Mouse (Mus musculus) hindbrain, embryonic 11.5 days (tissue): ENCODE measurements around the gene Mmd. TPM values are rescaled to one million over a fixed set of nuclear protein-coding genes. Genes with fewer than 3 reads are reported as not detected.
A peak's percentile ranks its signal among the peaks of the same experiment; 100 is the strongest.
"Not testable (repeated sequence)": the region's sequence is repeated elsewhere in the genome, so short reads cannot be mapped to it uniquely, and the experiment has no call there.

Source experiments
- ATAC-seq: fragments of 200-750 bp; cut with Nextera tagmentation; 2 replicates; pipeline ENCODE4 v1.8.0; 2017; ENCODE audit warnings: mild to moderate bottlenecking, moderate TSS enrichment, moderate library complexity; ENCODE audit not compliant: low FRiP score
- DNase-seq: peaks from one replicate; pipeline ENCODE4 v3.0.0-alpha.2; 2015; ENCODE audit warnings: low spot score
- H3K27ac ChIP-seq: fragments of 300-500 bp; sonication (generic); 2 replicates; pipeline ENCODE4 v1.5.1; 2014; ENCODE audit warnings: mild to moderate bottlenecking, low read depth, low read length
- H3K27me3 ChIP-seq: fragments of 300-500 bp; sonication (generic); 2 replicates; pipeline ENCODE4 v1.6.1; 2014; ENCODE audit warnings: mild to moderate bottlenecking, low read length, moderate library complexity, mixed read lengths; ENCODE audit not compliant: control insufficient read depth, insufficient read depth
- H3K36me3 ChIP-seq: fragments of 300-500 bp; sonication (generic); 2 replicates; pipeline ENCODE4 v1.6.1; 2014; ENCODE audit warnings: mild to moderate bottlenecking, low read length, moderate library complexity, mixed read lengths; ENCODE audit not compliant: control insufficient read depth, insufficient read depth
- H3K4me1 ChIP-seq: fragments of 300-500 bp; sonication (generic); replicated peaks from 2 replicates; pipeline ENCODE4 v1.6.1; 2014; ENCODE audit warnings: low read length, mixed read lengths; ENCODE audit not compliant: control insufficient read depth, insufficient read depth
- H3K4me2 ChIP-seq: fragments of 300-500 bp; sonication (generic); replicated peaks from 2 replicates; pipeline ENCODE4 v1.6.1; 2014; ENCODE audit warnings: mild to moderate bottlenecking, low read depth, low read length
- H3K4me3 ChIP-seq: fragments of 300-500 bp; sonication (generic); 2 replicates; pipeline ENCODE4 v1.5.1; 2014; ENCODE audit warnings: low read depth, low read length
- H3K9ac ChIP-seq: fragments of 300-500 bp; sonication (generic); 2 replicates; pipeline ENCODE4 v1.6.1; 2014; ENCODE audit warnings: low read depth, low read length
- H3K9me3 ChIP-seq: fragments of 300-500 bp; sonication (generic); 2 replicates; pipeline ENCODE4 v1.6.1; 2016; ENCODE audit warnings: low read length; ENCODE audit not compliant: control insufficient read depth
- WGBS: fragments of 180-500 bp; shearing (Covaris S2); extraction: QIAGEN DNeasy Blood & Tissue Kit; methylation state at CpG from one replicate; pipeline ENCODE4 v1.1.7; 2014; 5-methylcytosine and 5-hydroxymethylcytosine counted together
- polyA plus RNA-seq: library from polyadenylated mRNA; unstranded; fragments of >200 nt; fragmentation: Nextera tagmentation; extraction: Ambion mirVana; gene quantifications from 2 replicates; pipeline ENCODE4 v1.2.1, GENCODE M21; 2014

The Mmd gene
- polyA plus RNA-seq, 1 experiment from 2014 or later, result 47.7 TPM

GRCm38 (mm10) chr11:90269398-90270123, 20.3 kb downstream of the Mmd start:
- Histone ChIP-seq H3K27ac (no peak overlapping the region), H3K9me3 (no peaks in the 10 kb centered on the region), H3K9ac (no peak overlapping the region), H3K36me3 (no peaks in the 10 kb centered on the region; the same call in 1 of the 2 replicates), H3K4me2 (no peak overlapping the region), H3K4me3 (no peak overlapping the region), H3K27me3 (no peaks in the 10 kb centered on the region), H3K4me1 (no peaks in the 10 kb centered on the region)
- DNase-seq (peak; percentile 8), ATAC-seq (0 out of 2 replicates have a peak, but pooled peaks have one; percentile 33)
- WGBS, result 52% methylated on average over 18 of the region's 18 CpGs

DNA sequence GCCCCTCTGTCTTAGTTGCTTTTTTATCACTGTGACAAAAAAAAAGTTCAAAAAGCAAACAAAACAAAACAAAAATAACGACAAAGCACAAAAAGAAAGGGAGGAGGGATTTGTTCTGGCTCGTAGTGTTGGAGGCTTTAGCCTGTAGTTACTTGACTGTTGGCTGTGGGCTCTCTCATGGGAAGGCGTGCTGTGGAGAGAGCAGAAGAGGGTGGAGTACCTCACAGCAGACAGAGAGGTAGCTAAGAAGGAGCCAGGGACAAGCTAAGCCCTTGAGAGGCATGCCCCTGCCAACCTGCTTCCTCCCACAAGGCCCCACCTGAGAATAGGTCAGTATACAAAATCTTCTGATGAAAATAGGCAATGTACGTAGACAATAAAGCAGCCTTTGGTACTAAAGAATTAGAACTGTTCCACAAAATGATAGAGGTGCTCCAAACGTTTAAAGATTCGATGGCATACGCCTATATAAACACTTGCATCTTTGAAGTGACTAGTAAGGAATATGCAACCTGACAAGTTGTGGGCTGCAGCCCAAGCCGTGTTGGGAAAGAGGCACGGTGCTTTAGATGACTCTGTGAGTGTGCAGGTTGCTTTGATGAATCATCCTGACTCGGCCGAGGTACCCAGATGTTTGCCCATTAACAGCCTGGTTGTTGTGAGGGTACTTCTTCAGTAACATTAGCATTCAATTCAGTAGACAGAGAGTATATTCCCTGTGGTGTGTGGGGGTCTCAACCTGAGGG, 21.0 kb downstream of the Mmd start:
- Histone ChIP-seq H3K27me3 (no peaks in the 10 kb centered on the region), H3K4me1 (no peaks in the 10 kb centered on the region), H3K4me3 (no peak overlapping the region), H3K27ac (no peak overlapping the region), H3K9ac (no peak overlapping the region), H3K4me2 (no peak overlapping the region), H3K36me3 (no peaks in the 10 kb centered on the region; the same call in 1 of the 2 replicates), H3K9me3 (no peaks in the 10 kb centered on the region)
- ATAC-seq (no peak), DNase-seq (no peak)
- 90% methylated on average over 11 of the region's 11 CpGs for WGBS

GRCm38 (mm10) chr11:90274187-90274586, 24.9 kb downstream of the Mmd start:
- H3K4me3 ChIP-seq, result no peak overlapping the region
- no peak overlapping the region for H3K9ac ChIP-seq
- 65% methylated on average over 1 of the region's 1 CpGs for WGBS
- no peaks in the 10 kb centered on the region for H3K27me3 ChIP-seq
- no peak for DNase-seq
- H3K4me2 ChIP-seq, result no peak overlapping the region
- H3K27ac ChIP-seq, result no peak overlapping the region
- ATAC-seq, result no peak
- H3K4me1 ChIP-seq, result no peaks in the 10 kb centered on the region
- H3K9me3 ChIP-seq, result no peaks in the 10 kb centered on the region
- H3K36me3 ChIP-seq, result no peaks in the 10 kb centered on the region; the same call in 1 of the 2 replicates

GRCm38 (mm10) chr11:90275663-90276062, 26.4 kb downstream of the Mmd start:
- WGBS, result 82% methylated on average over 7 of the region's 7 CpGs
- no peaks in the 10 kb centered on the region for H3K27me3 ChIP-seq
- no peaks in the 10 kb centered on the region for H3K9me3 ChIP-seq
- H3K4me1 ChIP-seq, result no peaks in the 10 kb centered on the region
- no peak overlapping the region for H3K27ac ChIP-seq
- H3K9ac ChIP-seq, result no peak overlapping the region
- no peaks in the 10 kb centered on the region; the same call in 1 of the 2 replicates for H3K36me3 ChIP-seq
- ATAC-seq (no peak), DNase-seq (no peak)
- no peak overlapping the region for H3K4me2 ChIP-seq
- no peak overlapping the region for H3K4me3 ChIP-seq

- H3K9ac ChIP-seq, result no peak overlapping the region
- H3K4me3 ChIP-seq, result no peak overlapping the region
- 92% methylated on average over 8 of the region's 8 CpGs for WGBS
- H3K9me3 ChIP-seq, result no peaks in the 10 kb centered on the region
- ATAC-seq, result no peak
- no peak overlapping the region for H3K27ac ChIP-seq
- H3K36me3 ChIP-seq, result no peaks in the 10 kb centered on the region; the same call in 1 of the 2 replicates
- H3K4me2 ChIP-seq, result no peak overlapping the region
- no peak for DNase-seq
- no peaks in the 10 kb centered on the region for H3K27me3 ChIP-seq
- no peaks in the 10 kb centered on the region for H3K4me1 ChIP-seq
Measured at GRCm38 (mm10) chr11:90276150-90276549, 26.9 kb downstream of the Mmd start.

- Histone ChIP-seq H3K27ac (no peak overlapping the region), H3K4me2 (no peak overlapping the region), H3K27me3 (no peaks in the 10 kb centered on the region), H3K9ac (no peak overlapping the region), H3K4me1 (no peaks in the 10 kb centered on the region), H3K4me3 (no peak overlapping the region), H3K9me3 (no peaks in the 10 kb centered on the region), H3K36me3 (no peaks in the 10 kb centered on the region; the same call in 1 of the 2 replicates)
- DNase-seq (no peak), ATAC-seq (no peak)
- 95% methylated on average over 12 of the region's 12 CpGs for WGBS
Measured at GRCm38 (mm10) chr11:90276561-90276960, 27.3 kb downstream of the Mmd start.

DNA sequence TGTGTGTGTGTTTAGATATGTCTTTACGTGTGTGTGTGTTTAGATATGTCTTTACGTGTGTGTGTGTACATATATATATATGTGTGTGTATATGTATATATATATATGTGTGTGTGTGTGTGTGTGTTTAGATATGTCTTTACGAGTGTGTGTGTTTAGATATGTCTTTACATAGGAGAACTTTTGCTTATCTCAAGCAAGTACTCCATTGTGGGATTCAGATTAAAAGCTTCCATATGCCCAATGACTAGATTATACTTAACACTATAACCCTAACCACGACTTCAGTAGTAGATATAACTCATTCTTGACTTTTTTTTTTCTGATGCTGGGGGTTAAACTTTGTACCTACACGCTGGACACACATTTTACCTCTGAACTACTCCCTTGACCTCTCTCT, 30.8 kb downstream of the Mmd start:
- ATAC-seq (no peak), DNase-seq (no peak)
- H3K36me3 ChIP-seq, result no peaks in the 10 kb centered on the region
- no peak overlapping the region for H3K4me2 ChIP-seq
- no peak overlapping the region for H3K27ac ChIP-seq
- no peaks in the 10 kb centered on the region for H3K9me3 ChIP-seq
- H3K9ac ChIP-seq, result no peak overlapping the region
- 84% methylated on average over 5 of the region's 5 CpGs for WGBS
- H3K4me3 ChIP-seq, result no peak overlapping the region
- no peaks in the 10 kb centered on the region for H3K27me3 ChIP-seq
- H3K4me1 ChIP-seq, result no peaks in the 10 kb centered on the region

- H3K4me3 ChIP-seq, H3K27ac ChIP-seq, H3K4me2 ChIP-seq, H3K36me3 ChIP-seq, DNase-seq, ATAC-seq, H3K4me1 ChIP-seq, H3K9me3 ChIP-seq, H3K27me3 ChIP-seq, H3K9ac ChIP-seq: not testable (repeated sequence)
- 86% methylated on average over 2 of the region's 2 CpGs for WGBS
Measured at GRCm38 (mm10) chr11:90281943-90282342, 32.7 kb downstream of the Mmd start.

DNA sequence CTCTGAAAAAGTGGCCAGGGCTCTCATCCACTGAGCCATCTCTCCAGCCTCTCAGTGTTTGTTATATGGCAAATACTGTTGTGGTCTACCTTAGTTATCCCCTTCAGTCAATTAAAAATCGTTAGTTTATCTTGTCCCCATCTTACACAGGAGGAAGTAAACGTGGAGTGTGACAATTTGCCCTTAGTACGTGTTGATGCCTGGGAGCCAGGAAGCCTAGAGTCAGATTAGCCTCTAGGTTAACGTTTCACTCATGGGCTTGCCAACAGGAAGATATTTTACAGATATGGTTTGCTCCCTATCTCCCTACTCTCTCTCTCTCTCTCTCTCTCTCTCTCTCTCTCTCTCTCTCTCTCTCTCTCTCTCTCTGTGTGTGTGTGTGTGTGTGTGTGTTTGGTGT, 33.9 kb downstream of the Mmd start:
- H3K27me3 ChIP-seq, result no peaks in the 10 kb centered on the region
- no peak overlapping the region for H3K4me2 ChIP-seq
- no peaks in the 10 kb centered on the region for H3K9me3 ChIP-seq
- 75% methylated on average over 4 of the region's 4 CpGs for WGBS
- no peaks in the 10 kb centered on the region for H3K4me1 ChIP-seq
- no peak overlapping the region for H3K27ac ChIP-seq
- no peak overlapping the region for H3K4me3 ChIP-seq
- ATAC-seq (no peak), DNase-seq (no peak)
- no peaks in the 10 kb centered on the region for H3K36me3 ChIP-seq
- no peak overlapping the region for H3K9ac ChIP-seq
